Mouse (Mus musculus) kidney, adult 2 months (tissue): ENCODE data around the gene Sf3a2.

Experiments
- CTCF ChIP-seq: fragments of 200-500 bp; conservative IDR thresholded peaks from 2 replicates; pipeline ENCODE4 v1.5.1; 2011; ENCODE audit warnings: low read depth, mild to moderate bottlenecking, control low read depth, low read length, moderate library complexity, mixed read lengths; ENCODE audit not compliant: insufficient read depth, insufficient read length
- POLR2A ChIP-seq: fragments of 200-500 bp; IDR thresholded peaks from one replicate; pipeline ENCODE4 v1.6.1; 2011; ENCODE audit warnings: low read depth, low read length, control low read depth

DNA sequence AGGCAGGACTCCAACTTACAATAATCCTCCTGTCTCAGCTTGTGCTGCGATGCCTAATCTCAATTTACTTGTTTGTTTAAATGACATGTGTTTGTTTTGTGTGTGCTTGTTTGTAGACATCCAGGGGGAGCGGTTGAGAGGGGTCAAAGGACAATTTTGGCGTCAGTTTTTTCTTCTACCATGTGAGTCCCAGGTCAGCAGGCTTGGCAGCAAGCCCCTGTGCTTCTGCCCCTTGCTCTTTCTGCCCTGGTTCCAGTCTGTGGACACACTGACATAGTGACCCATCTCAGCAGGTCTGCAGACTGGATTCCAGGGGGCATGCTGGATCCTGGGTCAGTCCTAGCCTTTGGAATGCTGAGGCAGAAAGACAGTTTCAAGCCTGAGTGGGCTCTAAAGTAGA, 21.4 kb downstream of the Sf3a2 start:
- TF ChIP-seq POLR2A (no peak), CTCF (no peak)
